Mouse (Mus musculus) forebrain, embryonic 11.5 days (tissue): ENCODE data around the gene Lasp1. TPM values are rescaled to one million over a fixed set of nuclear protein-coding genes. Genes with fewer than 3 reads are reported as not detected.
"Not testable (repeated sequence)": the region's sequence is repeated elsewhere in the genome, so short reads cannot be mapped to it uniquely, and the experiment has no call there.

Experiments
- ATAC-seq: fragments of 200-750 bp; cut with Nextera tagmentation; replicated peaks from 2 replicates; pipeline ENCODE4 v1.8.0; 2017; ENCODE audit warnings: moderate TSS enrichment; ENCODE audit not compliant: low FRiP score
- DNase-seq: peaks from one replicate; pipeline ENCODE4 v3.0.0-alpha.2; 2017; ENCODE audit warnings: low spot score
- H3K27ac ChIP-seq: fragments of 300-500 bp; sonication (generic); 2 replicates; pipeline ENCODE4 v1.5.1; 2014; ENCODE audit warnings: low read depth, low read length
- H3K27me3 ChIP-seq: fragments of 300-500 bp; sonication (generic); 2 replicates; pipeline ENCODE4 v1.6.1; 2014; ENCODE audit warnings: mild to moderate bottlenecking, low read length, mixed read lengths; ENCODE audit not compliant: control insufficient read depth, insufficient read depth
- H3K36me3 ChIP-seq: fragments of 300-500 bp; sonication (generic); 2 replicates; pipeline ENCODE4 v1.6.1; 2014; ENCODE audit warnings: mild to moderate bottlenecking, low read length, moderate library complexity, mixed read lengths; ENCODE audit not compliant: control insufficient read depth, insufficient read depth
- H3K4me1 ChIP-seq: fragments of 300-500 bp; sonication (generic); replicated peaks from 2 replicates; pipeline ENCODE4 v1.6.1; 2014; ENCODE audit warnings: low read length, mixed read lengths; ENCODE audit not compliant: control insufficient read depth, insufficient read depth
- H3K4me2 ChIP-seq: fragments of 300-500 bp; sonication (generic); 2 replicates; pipeline ENCODE4 v1.6.1; 2014; ENCODE audit warnings: low read depth, mild to moderate bottlenecking, low read length, moderate library complexity, mixed read lengths; ENCODE audit not compliant: severe bottlenecking
- H3K4me3 ChIP-seq: fragments of 300-500 bp; sonication (generic); 2 replicates; pipeline ENCODE4 v1.5.1; 2014; ENCODE audit warnings: low read depth, low read length
- H3K9ac ChIP-seq: fragments of 300-500 bp; sonication (generic); 2 replicates; pipeline ENCODE4 v1.6.1; 2014; ENCODE audit warnings: low read length
- H3K9me3 ChIP-seq: fragments of 300-500 bp; sonication (generic); 2 replicates; pipeline ENCODE4 v1.6.1; 2016; ENCODE audit warnings: low read length, mixed read lengths; ENCODE audit not compliant: control insufficient read depth
- WGBS: fragments of 180-500 bp; shearing (Covaris S2); extraction: QIAGEN DNeasy Blood & Tissue Kit; methylation state at CpG from one replicate; pipeline ENCODE4 v1.1.7; 2014; 5-methylcytosine and 5-hydroxymethylcytosine counted together
- polyA plus RNA-seq: library from polyadenylated mRNA; unstranded; fragments of >200 nt; fragmentation: Nextera tagmentation; extraction: Ambion mirVana; gene quantifications from 2 replicates; pipeline ENCODE4 v1.2.1, GENCODE M21; 2014

Gene Lasp1
- polyA plus RNA-seq, 1 experiment from 2014 or later, result 77.6 TPM

DNA sequence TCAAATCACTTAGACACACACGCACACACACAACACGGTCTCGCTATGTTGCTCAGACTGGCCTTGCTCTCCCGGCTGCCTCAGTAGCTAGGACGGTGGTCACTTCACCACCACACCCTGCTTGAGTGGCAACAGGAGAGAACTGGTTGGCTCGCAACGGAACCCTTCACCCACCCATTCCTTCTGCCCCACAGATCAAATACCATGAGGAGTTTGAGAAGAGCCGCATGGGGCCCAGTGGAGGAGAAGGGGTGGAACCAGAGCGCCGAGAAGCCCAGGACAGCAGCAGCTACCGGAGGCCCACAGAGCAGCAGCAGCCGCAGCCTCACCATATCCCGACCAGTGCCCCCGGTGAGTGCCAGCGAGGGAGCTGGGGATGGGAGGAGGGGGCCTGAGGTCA is 34.6 kb downstream of the Lasp1 start:
- Histone ChIP-seq H3K4me1 (no peaks in the 10 kb centered on the region), H3K4me2 (no peak overlapping the region), H3K4me3 (no peak overlapping the region), H3K9me3 (no peaks in the 10 kb centered on the region), H3K36me3 (peaks cover 2% of the 10 kb centered on the region; the same call in 1 of the 2 replicates), H3K27me3 (no peaks in the 10 kb centered on the region), H3K9ac (no peak overlapping the region), H3K27ac (no peak overlapping the region)
- WGBS, result 75% methylated on average over 15 of the region's 15 CpGs
- no peak for DNase-seq
- no peak for ATAC-seq

DNA sequence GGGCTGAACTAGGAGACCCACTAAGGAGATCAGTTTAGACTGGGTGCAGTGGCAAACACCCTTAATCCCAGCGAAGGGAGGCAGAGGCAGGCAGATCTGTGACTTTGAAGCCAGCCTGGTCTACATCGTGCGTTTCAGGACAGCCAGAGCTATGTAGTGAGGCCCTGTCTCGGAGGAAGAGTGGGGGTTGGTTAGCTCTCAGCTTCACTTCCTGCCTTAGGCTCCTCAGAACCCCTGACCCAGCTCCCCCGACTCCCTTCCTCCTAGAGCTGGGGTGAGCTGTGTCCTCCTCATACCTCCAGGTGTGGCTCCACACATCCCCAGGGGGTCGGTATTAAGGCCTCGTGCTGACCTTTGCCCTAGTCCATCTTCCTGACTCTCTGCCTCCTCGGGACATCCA is 37.7 kb downstream of the Lasp1 start:
- DNase-seq (no peak), ATAC-seq (no peak)
- H3K27ac ChIP-seq, result no peak overlapping the region
- no peaks in the 10 kb centered on the region; the same call in 1 of the 2 replicates for H3K4me1 ChIP-seq
- no peak overlapping the region for H3K9ac ChIP-seq
- H3K27me3 ChIP-seq, result no peaks in the 10 kb centered on the region
- WGBS, result 72% methylated on average over 8 of the region's 8 CpGs
- peaks cover 2% of the 10 kb centered on the region; the same call in 1 of the 2 replicates for H3K36me3 ChIP-seq
- H3K4me3 ChIP-seq, result no peak overlapping the region
- H3K9me3 ChIP-seq, result no peaks in the 10 kb centered on the region
- no peak overlapping the region for H3K4me2 ChIP-seq

DNA sequence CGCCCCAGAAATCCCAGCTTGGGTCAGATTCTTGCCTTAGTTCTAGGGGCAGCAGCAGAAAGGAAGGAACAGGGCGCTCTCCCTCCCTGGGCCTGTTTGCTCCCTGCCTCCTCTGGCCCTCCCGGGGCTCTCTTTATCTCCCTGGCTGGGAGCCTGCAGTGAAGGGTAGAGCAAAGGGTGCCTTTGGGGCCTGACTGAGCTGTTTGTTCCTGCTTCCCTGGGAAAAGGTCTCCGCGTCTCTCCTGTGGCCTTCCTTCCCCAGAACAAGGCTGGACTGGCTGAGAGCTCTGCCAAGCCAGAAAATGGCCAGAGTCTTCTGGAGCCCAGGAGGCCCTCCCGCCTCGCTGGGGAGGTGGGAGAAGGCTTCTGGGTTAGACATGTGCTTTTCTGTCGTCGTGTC is 38.3 kb downstream of the Lasp1 start:
- 75% methylated on average over 9 of the region's 9 CpGs for WGBS

DNA sequence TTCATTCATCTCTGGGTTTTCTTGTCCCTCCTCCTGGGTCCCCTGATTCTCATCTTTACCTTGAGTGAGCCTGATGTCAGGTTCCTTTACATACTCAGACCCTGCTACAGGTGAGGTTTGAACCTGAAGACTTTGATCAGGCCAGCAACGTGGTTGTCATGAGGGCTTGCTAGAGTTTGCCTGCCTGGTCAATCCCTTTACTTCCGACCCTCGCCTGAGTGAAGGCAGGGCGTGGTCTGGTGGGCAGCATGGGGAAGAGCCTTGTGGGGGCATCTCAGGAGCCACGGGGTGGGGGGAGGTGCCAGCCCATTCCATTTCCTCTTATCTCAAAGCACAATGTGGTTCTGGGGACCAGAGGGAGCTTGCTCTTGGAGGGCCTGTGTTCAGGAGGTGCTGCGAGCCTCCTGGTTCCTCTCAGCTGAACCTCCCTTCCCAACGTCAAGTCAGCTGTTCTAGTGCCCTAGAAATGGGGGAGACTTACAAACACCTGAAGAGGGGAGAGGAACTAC is 38.9 kb downstream of the Lasp1 start:
- Histone ChIP-seq H3K4me3 (no peak overlapping the region), H3K27me3 (no peaks in the 10 kb centered on the region), H3K36me3 (peaks cover 2% of the 10 kb centered on the region; the same call in 1 of the 2 replicates), H3K27ac (no peak overlapping the region), H3K4me1 (no peaks in the 10 kb centered on the region; the same call in 1 of the 2 replicates), H3K9me3 (no peaks in the 10 kb centered on the region), H3K4me2 (no peak overlapping the region), H3K9ac (no peak overlapping the region)
- WGBS, result 84% methylated on average over 7 of the region's 7 CpGs
- ATAC-seq (no peak), DNase-seq (no peak)

More for the DNA sequence above, 38.3 kb downstream of the Lasp1 start:
- ATAC-seq, H3K27me3 ChIP-seq, H3K36me3 ChIP-seq, H3K4me3 ChIP-seq, DNase-seq, H3K9ac ChIP-seq, H3K4me1 ChIP-seq, H3K27ac ChIP-seq, H3K4me2 ChIP-seq, H3K9me3 ChIP-seq: not testable (repeated sequence)

DNA sequence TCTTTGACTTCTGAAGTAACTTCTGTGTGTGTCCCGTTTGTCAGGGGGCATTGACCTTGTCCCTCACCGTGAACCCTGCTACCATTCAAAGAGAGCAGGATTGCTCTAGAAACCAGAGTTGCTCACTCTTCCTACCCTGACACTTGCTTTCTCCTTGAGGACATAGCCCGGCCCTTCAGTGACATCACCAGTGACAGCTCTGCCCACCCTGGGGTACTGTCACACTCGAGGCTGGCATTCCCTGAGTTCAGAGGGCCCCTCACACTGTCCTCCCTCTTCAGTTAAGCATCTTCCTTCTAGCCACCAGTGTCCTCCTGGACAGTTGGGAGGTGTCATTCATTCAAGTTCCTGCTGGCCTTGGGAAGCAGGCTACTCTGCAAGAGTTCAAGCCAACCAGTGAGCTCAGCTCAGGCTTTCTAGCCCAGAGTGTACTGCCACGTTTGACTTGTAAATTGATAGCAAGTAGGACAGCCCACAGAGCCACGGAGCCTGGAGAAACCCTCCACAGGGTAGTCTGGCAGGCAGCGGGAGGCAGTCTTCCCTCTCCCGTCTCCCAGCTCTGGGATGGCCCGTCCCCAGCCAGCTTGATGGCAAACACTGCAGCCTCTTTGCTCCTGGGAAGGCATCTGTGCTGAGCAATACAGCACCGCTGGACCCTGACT is 40.1 kb downstream of the Lasp1 start:
- Histone ChIP-seq H3K36me3 (peaks cover 2% of the 10 kb centered on the region; the same call in 1 of the 2 replicates), H3K4me3 (no peak overlapping the region), H3K9ac (no peak overlapping the region), H3K9me3 (no peaks in the 10 kb centered on the region), H3K4me1 (no peaks in the 10 kb centered on the region; the same call in 1 of the 2 replicates), H3K27ac (no peak overlapping the region), H3K4me2 (no peak overlapping the region), H3K27me3 (no peaks in the 10 kb centered on the region)
- DNase-seq (no peak), ATAC-seq (no peak)
- 45% methylated on average over 10 of the region's 10 CpGs for WGBS

- H3K27ac ChIP-seq, result no peak overlapping the region
- ATAC-seq, result no peak
These were observed 40.8 kb downstream of the Lasp1 start for GRCm38 (mm10) chr11:97839441-97840134.

DNA sequence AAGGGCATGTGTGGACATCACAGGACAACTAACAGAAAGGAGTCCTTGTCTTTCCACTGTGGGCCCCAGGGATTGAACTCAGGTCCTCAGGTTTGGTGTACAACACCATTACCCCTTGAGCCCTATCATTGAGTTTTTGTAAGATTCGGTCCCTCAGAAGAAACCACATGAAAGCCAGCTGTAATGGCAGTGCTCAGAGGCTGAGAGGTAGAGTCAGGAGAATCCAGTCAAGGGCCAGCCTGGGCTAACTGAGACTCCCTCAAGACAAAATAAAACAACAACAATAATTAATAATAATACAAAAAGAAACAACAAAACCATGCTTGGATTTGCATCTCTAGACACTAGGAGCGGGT is 41.3 kb downstream of the Lasp1 start:
- no peak overlapping the region; the same call in 1 of the 2 replicates for H3K9ac ChIP-seq

More at GRCm38 (mm10) chr11:97839441-97840134, 40.8 kb downstream of the Lasp1 start:
- DNase-seq, result no peak
- peaks cover 2% of the 10 kb centered on the region; the same call in 1 of the 2 replicates for H3K36me3 ChIP-seq
- H3K9me3 ChIP-seq, result no peaks in the 10 kb centered on the region
- WGBS, result 55% methylated on average over 11 of the region's 11 CpGs
- H3K4me2 ChIP-seq, result no peak overlapping the region
- H3K27me3 ChIP-seq, result no peaks in the 10 kb centered on the region
- H3K4me3 ChIP-seq, result no peak overlapping the region
- no peaks in the 10 kb centered on the region; the same call in 1 of the 2 replicates for H3K4me1 ChIP-seq
- no peak overlapping the region for H3K9ac ChIP-seq

GRCm38 (mm10) chr11:97840539-97840954 is 41.7 kb downstream of the Lasp1 start, which contains the start of gene B230217C12Rik:
Gene B230217C12Rik (plus strand): TSS chr11:97840780.
- Histone ChIP-seq H3K9me3 (no peaks in the 10 kb centered on the region), H3K36me3 (peaks cover under 1% of the 10 kb centered on the region; the same call in 1 of the 2 replicates), H3K27ac (peak within 1 kb of the TSS; percentile 63; the same call in 1 of the 2 replicates), H3K9ac (peak within 1 kb of the TSS; percentile 75), H3K27me3 (no peaks in the 10 kb centered on the region), H3K4me3 (peak within 1 kb of the TSS; percentile 47), H3K4me1 (no peaks in the 10 kb centered on the region; the same call in 1 of the 2 replicates), H3K4me2 (peak within 1 kb of the TSS; percentile 76)
- DNase-seq (no peak), ATAC-seq (peak; percentile 39)
- under 1% methylated on average over 6 of the region's 6 CpGs for WGBS

More for the DNA sequence above, 41.3 kb downstream of the Lasp1 start:
- Histone ChIP-seq H3K4me1 (no peaks in the 10 kb centered on the region; the same call in 1 of the 2 replicates), H3K9me3 (no peaks in the 10 kb centered on the region), H3K4me2 (peak overlapping the region; percentile 76; the same call in 1 of the 2 replicates), H3K36me3 (peaks cover 2% of the 10 kb centered on the region; the same call in 1 of the 2 replicates), H3K4me3 (no peak overlapping the region), H3K27ac (peak overlapping the region; percentile 63; the same call in 1 of the 2 replicates), H3K27me3 (no peaks in the 10 kb centered on the region)
- no peak for DNase-seq
- ATAC-seq, result no peak
- WGBS, result 76% methylated on average over 2 of the region's 2 CpGs
